ENCODE assay signal across 8 mouse cellular contexts in the genomic region with DNA sequence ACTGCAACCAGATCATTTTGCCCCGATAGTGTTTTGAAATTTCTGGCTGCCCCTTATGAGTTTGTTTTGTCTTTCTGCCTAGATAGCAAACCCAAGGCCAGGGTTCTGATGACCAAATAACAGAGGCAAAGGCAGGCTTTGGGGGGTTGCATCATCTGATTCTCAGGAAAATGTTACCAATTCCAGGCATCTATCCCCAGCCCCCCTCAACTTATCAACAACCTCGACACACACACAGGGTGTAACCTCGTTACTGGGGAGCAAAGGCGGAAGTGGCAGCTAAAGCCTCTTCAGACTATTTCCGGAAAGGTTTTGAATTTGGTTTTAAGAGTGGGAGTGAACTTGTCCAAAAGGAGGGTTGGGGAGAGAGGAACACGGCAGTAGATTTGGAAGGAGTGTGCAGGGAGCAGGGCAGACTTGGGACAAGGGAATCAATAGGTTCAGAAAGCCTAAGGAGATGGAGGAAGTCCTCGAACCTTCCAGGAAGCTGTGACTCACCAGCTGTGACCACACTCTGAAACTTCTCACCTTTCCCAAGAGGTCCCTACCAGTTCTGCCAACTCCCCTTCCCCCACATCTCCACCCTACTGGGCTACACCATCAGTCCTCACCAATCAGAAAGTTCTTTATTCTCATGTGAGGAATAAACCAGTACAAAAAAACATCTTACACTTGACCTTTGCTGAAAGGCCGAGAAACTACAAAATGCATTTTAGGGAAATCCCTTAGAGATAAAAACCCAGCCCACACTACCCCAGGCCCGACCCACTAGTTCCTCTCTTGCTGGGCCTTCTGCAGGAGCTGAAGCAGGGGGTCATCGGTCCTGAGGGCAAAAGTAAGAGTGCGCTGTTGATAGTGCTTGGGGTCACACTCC. TPM values are rescaled to one million over a fixed set of nuclear protein-coding genes. Genes with fewer than 3 reads are reported as not detected.
DNase-seq lines count a peak whose midpoint lies in the region; ATAC-seq and TF ChIP-seq lines count a peak whose summit lies in the region.

No protein-coding gene starts in this region.

- no peak for TF ChIP-seq POLR2A in thymus, adult 2 months (IDR thresholded peaks at IDR 0.05; ENCODE audit: control insufficient read depth, extremely low read depth, insufficient read depth, low read length, poor library complexity)

- peak overlapping the region; percentile 67 for H3K27ac ChIP-seq in thymus, adult 2 months (ENCODE audit: control insufficient read depth, insufficient read depth, low read length)
- H3K27ac ChIP-seq in heart, embryonic 16.5 days (ENCODE audit: low read length) = peak overlapping the region; percentile 43
- peak overlapping the region; percentile 22 for H3K27ac ChIP-seq in macrophage
- no peak overlapping the region for H3K27ac ChIP-seq in forebrain, embryonic 10.5 days

- H3K9ac ChIP-seq in heart, embryonic 16.5 days (ENCODE audit: low read length) = no peak overlapping the region

- peak; percentile 43 for DNase-seq in thymus, adult 2 months
- DNase-seq in thymus, adult 18-20 months = no peak
- no peak for DNase-seq in forebrain, embryonic 10.5 days (ENCODE audit: extremely low spot score, low spot score)
- no peak for DNase-seq in testis, postnatal 14 days (ENCODE audit: low spot score)
- no peak for DNase-seq in embryo, embryonic 9.5 days (ENCODE audit: extremely low spot score)
- no peak for DNase-seq in right cerebral cortex, adult 18-20 months

- H3K4me3 ChIP-seq in thymus, adult 2 months (ENCODE audit: control insufficient read depth, insufficient read depth, low read length) = no peak overlapping the region
- H3K4me3 ChIP-seq in heart, embryonic 16.5 days (ENCODE audit: low read length) = no peak overlapping the region
- H3K4me3 ChIP-seq in macrophage (ENCODE audit: inconsistent target) = no peak overlapping the region
- no peak overlapping the region for H3K4me3 ChIP-seq in forebrain, embryonic 10.5 days

- no peaks in the 10 kb centered on the region for H3K79me2 ChIP-seq in macrophage (ENCODE audit: inconsistent target)

- H3K4me1 ChIP-seq in thymus, adult 2 months (replicated peaks; ENCODE audit: control insufficient read depth, insufficient read depth, low read length) = peaks cover 34% of the 10 kb centered on the region
- peaks cover 10% of the 10 kb centered on the region for H3K4me1 ChIP-seq in heart, embryonic 16.5 days (ENCODE audit: control insufficient read depth, insufficient read depth, low read length)
- H3K4me1 ChIP-seq in forebrain, embryonic 10.5 days = no peaks in the 10 kb centered on the region; the same call in 1 of the 2 replicates

- TF ChIP-seq CTCF in thymus, adult 2 months (IDR thresholded peaks at IDR 0.05; ENCODE audit: borderline replicate concordance, control insufficient read depth, extremely low read depth, insufficient read depth, low read length, poor library complexity) = no peak

- 24% methylated on average over 11 of the region's 11 CpGs for WGBS in thymus, adult 2 months
- 54% methylated on average over 11 of the region's 11 CpGs for whole genome bisulfite sequencing in heart, embryonic 16.5 days
- 10% methylated on average over 11 of the region's 11 CpGs for WGBS in macrophage (ENCODE audit: missing documents)
- WGBS in forebrain, embryonic 10.5 days = 87% methylated on average over 11 of the region's 11 CpGs

- no peaks in the 10 kb centered on the region for H3K9me3 ChIP-seq in heart, embryonic 16.5 days (replicated peaks; ENCODE audit: control insufficient read depth, low read length)
- no peaks in the 10 kb centered on the region for H3K9me3 ChIP-seq in forebrain, embryonic 10.5 days

- H3K36me3 ChIP-seq in thymus, adult 2 months (ENCODE audit: control insufficient read depth, insufficient read depth, low read length) = no peaks in the 10 kb centered on the region
- H3K36me3 ChIP-seq in heart, embryonic 16.5 days (ENCODE audit: control insufficient read depth, insufficient read depth) = peaks cover 9% of the 10 kb centered on the region; the same call in 1 of the 2 replicates
- 0 out of 2 replicates have a peak, but pooled peaks cover 8% of the 10 kb centered on the region for H3K36me3 ChIP-seq in macrophage (ENCODE audit: inconsistent target)
- H3K36me3 ChIP-seq in forebrain, embryonic 10.5 days (replicated peaks) = peaks cover 73% of the 10 kb centered on the region

- no peak overlapping the region for H3K4me2 ChIP-seq in heart, embryonic 16.5 days (ENCODE audit: low read depth, low read length)

- ATAC-seq in heart, embryonic 16.5 days (replicated peaks; ENCODE audit: extremely low read depth, insufficient read depth, low FRiP score) = no peak

- no peaks in the 10 kb centered on the region for H3K27me3 ChIP-seq in thymus, adult 2 months (ENCODE audit: control insufficient read depth, insufficient read depth, low read length)
- H3K27me3 ChIP-seq in heart, embryonic 16.5 days (ENCODE audit: control insufficient read depth, insufficient read depth, low read length) = no peaks in the 10 kb centered on the region
- no peaks in the 10 kb centered on the region for H3K27me3 ChIP-seq in forebrain, embryonic 10.5 days (ENCODE audit: poor library complexity, severe bottlenecking)

RNA-seq across cellular contexts. Expression of a gene that starts 5.0 kb away (rescaled TPM):
- 8.9 and 10.4 TPM in 2 replicates for polyA plus RNA-seq in thymus, adult 2 months (2012; rRNA removed)
- polyA plus RNA-seq in heart, embryonic 16.5 days (2015; fragmentation: Nextera tagmentation; extraction: Ambion mirVana) = 25.8 and 26.4 TPM in 2 replicates
- total RNA-seq in macrophage (2018; cell fraction: chromatin; rRNA removed) = 10 to 100 TPM in 22 of 26 experiments, 1 to 10 TPM in 4; 3.8 to 56.8 (median 20.0) TPM
- 10 to 100 TPM; 11.2 to 20.6 (median 15.4) TPM for total RNA-seq in macrophage (2018; cell fraction: cytosol; rRNA removed)
- total RNA-seq in macrophage (2018; cell fraction: nucleus; rRNA removed) = 10 to 100 TPM in 21 of 26 experiments, 1 to 10 TPM in 5; 6.4 to 36.2 (median 15.8) TPM
- 15.5 to 19.7 TPM (median 16.0 TPM) in 3 replicates for polyA plus RNA-seq in macrophage (2018)
- polyA plus RNA-seq in forebrain, embryonic 10.5 days (2016; fragmentation: Nextera tagmentation; extraction: Ambion mirVana) = 14.5 and 15.0 TPM in 2 replicates

RNA-seq across cellular contexts. Expression of a gene that starts 51.8 kb away (rescaled TPM):
- polyA plus RNA-seq in thymus, adult 2 months (2012; rRNA removed) = 60.5 and 65.2 TPM in 2 replicates
- 60.2 and 62.5 TPM in 2 replicates for polyA plus RNA-seq in heart, embryonic 16.5 days (2015; fragmentation: Nextera tagmentation; extraction: Ambion mirVana)
- total RNA-seq in macrophage (2018; cell fraction: chromatin; rRNA removed) = 10 to 100 TPM in 8 of 26 experiments, 1 to 10 TPM in 18; 1.2 to 21.5 (median 6.3) TPM
- total RNA-seq in macrophage (2018; cell fraction: cytosol; rRNA removed) = 10 to 100 TPM; 12.9 to 22.9 (median 16.9) TPM
- 10 to 100 TPM in 4 of 26 experiments, 1 to 10 TPM in 22; 2.8 to 17.1 (median 7.0) TPM for total RNA-seq in macrophage (2018; cell fraction: nucleus; rRNA removed)
- polyA plus RNA-seq in macrophage (2018) = 19.9 to 24.5 TPM (median 20.4 TPM) in 3 replicates
- polyA plus RNA-seq in forebrain, embryonic 10.5 days (2016; fragmentation: Nextera tagmentation; extraction: Ambion mirVana) = 106 and 113 TPM in 2 replicates
